Mouse (Mus musculus) gastrocnemius, adult 2 months (tissue): Measurements from ENCODE around the gene Tcf7. TPM values are rescaled to one million over a fixed set of nuclear protein-coding genes. Genes with fewer than 3 reads are reported as not detected.
A peak's percentile ranks its signal among the peaks of the same experiment; 100 is the strongest.

Experiments used
- DNase-seq: peaks from one replicate; pipeline ENCODE4 v3.0.0; 2022
- H3K27ac ChIP-seq: fragments of 200-600 bp; 2 replicates; pipeline ENCODE4 v1.8.1; 2022; ENCODE audit warnings: mild to moderate bottlenecking
- H3K4me3 ChIP-seq: fragments of 200-600 bp; 2 replicates; pipeline ENCODE4 v1.8.1; 2022; ENCODE audit warnings: mild to moderate bottlenecking, moderate library complexity
- CTCF ChIP-seq: fragments of 200-600 bp; IDR thresholded peaks from 2 replicates; pipeline ENCODE4 v1.8.1; 2022; ENCODE audit warnings: antibody characterized with exemption, mild to moderate bottlenecking, moderate library complexity
- intact Hi-C: fragments of 180-260 bp; cut with DNase I; formaldehyde crosslinking; loops from one replicate; pipeline ENCODE4 v1.15.1; 2025
- long read RNA-seq, 2 experiments: library from polyadenylated mRNA; stranded (forward); transcript quantifications; one replicate each; pipeline ENCODE4 v2.0.0; 2021
- total RNA-seq, 2 experiments: library from RNA; stranded (reverse); gene quantifications; 2 replicates each; pipeline ENCODE4 v1.2.3; 2021

Tcf7 gene
- under 1 TPM; 0.31 to 0.59 TPM for total RNA-seq
- long read RNA-seq, experiment 1, partial matches to known transcripts: 0 of 2 reads
- long read RNA-seq, experiment 1, other reads (novel, unspliced or antisense): 1 of 2 reads
- long read RNA-seq, experiment 2: 0 reads

DNA sequence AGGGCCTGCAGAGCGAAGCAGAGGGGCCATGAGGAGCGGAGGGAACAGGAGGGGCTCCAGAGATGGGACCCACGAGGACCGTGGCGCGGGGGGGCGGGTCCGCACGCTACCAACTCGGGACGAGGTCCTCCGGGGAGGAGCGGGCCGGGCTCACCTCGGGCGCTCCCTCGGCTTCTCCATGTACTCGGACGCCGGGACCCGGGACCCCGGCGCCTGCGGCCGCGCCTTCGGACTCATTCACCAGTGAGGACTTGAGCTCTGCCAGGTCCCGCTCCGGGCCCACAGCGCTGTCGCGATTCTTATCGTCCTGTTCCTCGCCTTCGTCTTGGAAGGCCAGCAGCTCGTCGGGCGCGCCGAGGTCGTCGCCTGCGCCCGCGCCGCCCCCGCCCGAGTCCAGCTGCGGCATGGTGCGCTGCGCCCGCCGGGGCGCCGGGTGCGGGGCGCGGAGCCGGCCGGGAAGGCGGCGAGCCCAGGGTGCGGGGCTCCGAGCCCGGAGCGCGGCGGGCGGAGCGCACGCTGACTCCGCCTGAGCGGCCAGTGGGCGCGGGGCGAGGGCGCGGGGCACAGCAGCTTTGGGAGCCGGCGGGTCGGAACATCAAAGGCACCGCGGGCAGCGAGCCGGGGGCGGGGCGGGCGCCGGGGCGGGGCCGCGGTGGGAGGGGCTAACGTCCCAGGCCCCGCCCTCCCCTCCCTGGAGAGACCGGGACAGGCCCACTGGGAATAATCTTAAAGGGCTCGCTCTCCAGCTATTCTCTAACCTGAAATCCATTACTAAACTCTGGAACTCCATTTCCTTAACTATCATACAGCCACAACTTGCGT is at the start of gene Tcf7:
Gene Tcf7 (minus strand): TSS at position 241 of the 822 bp plus-strand sequence.
- peak; percentile 75 for DNase-seq
- peak within 1 kb of the TSS; percentile 64 for H3K27ac ChIP-seq
- no peak for TF ChIP-seq CTCF
- intact Hi-C loops: no loop called here
- H3K4me3 ChIP-seq: peak within 1 kb of the TSS; percentile 82

DNA sequence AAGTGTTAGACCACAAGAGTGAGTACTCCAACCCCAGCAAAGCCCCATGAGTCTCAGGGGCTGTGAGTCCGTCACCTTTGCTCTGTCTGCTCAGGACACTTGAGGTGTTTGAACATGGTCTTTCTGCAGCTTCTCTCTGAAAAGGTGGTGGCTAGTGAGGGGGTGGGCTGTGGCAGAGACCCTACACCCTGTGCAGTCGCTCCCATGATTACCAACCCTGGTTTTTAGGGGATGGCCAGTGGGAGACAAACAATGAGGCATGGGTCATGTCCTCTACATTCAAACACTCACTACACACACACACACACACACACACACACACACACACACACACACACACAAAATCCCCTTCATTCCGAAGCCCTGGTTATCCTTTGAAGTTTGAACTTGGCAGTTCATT is 44.5 kb upstream of the Tcf7 start:
- intact Hi-C loops: no loop called here
- Histone ChIP-seq H3K4me3 (no peak overlapping the region), H3K27ac (no peak overlapping the region)
- no peak for DNase-seq
- TF ChIP-seq CTCF: no peak

DNA sequence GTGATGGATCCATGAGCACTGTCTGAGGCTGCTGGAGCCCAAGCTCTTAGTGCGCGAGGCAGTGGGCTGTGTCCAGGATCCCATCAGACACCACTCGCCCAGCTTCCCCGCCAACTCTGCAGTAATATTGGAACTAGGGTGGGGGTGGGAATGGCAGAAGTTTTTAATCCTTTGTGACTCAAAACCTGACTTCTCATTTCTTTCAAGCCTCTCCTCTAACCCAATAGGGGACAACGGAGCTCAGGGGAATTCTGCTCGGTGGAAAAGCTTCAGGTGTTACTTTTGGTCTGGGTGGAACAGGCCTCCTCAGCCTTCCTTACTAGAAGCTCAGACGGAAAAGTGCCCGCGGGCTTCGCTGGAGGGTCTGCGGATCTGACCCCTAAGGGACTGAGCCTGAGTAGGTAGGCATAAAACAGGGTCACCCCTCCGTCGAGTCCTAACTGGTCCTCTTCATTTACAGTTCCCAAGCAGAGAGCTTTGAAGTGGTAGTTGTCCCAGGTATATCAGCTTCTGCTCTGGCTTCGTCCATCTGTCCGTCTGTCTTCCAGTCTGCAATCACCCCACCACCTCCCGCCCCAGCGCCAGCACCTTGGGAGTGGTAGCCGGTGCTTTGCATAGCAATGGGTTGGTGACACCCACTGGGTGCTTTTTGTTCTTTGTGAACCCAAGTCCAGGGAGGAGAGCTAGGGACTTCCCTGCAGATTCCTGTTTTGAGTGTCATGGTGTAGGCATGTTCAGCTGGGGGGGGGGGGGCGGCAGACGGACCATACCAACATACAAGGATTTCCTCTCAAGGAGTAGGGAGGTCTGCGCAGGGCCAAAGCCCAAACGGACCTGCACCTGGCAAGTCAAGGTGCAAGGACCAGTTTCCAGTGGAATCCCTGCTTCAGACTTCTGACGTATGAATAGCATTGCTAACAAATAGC is 41.9 kb upstream of the Tcf7 start:
- intact Hi-C loops: no loop called here
- no peak for TF ChIP-seq CTCF
- Histone ChIP-seq H3K4me3 (no peak overlapping the region), H3K27ac (no peak overlapping the region)
- DNase-seq: no peak

DNA sequence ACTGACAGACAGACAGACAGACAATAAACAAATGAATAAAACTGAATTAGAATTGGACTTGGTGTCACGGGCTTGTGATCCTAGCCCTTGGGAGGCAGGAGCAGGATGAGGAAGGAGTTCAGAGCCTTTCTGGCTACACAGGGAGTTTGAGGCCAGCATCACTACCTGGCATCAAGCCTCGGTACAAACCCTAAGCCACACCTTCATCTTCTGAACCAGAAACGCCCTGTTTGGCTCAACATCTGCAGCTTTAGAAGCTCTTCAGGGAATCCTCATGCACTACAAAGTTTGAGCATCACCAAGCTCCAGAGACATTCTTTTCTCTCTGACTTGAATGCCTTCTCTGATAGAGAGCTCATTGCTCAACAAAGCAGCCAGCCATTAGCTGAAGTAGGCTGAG is 38.7 kb upstream of the Tcf7 start:
- Histone ChIP-seq H3K4me3 (no peak overlapping the region), H3K27ac (no peak overlapping the region)
- no peak for TF ChIP-seq CTCF
- no peak for DNase-seq
- intact Hi-C loops: no loop called here

DNA sequence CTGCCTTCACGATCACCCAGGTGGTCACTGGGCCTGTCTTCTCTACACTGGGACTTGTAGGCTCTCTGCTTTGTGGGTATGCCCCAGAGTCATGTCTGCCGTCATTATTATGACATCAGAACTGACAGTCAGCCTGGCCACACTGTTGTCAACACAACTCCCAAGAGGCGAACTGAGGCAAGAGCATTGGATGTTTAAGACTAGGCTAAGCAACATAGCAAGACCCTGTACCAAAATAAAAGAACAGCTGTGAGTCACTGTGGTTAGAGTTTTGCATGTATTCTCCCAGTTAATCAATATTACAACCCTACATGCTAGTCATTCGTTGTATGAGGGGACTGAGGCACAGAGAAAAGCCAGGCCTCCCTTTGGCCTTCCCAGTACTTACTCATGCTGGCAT is 37.7 kb upstream of the Tcf7 start:
- TF ChIP-seq CTCF: no peak
- H3K27ac ChIP-seq: no peak overlapping the region
- DNase-seq: no peak
- H3K4me3 ChIP-seq: no peak overlapping the region
- intact Hi-C loops: no loop called here

DNA sequence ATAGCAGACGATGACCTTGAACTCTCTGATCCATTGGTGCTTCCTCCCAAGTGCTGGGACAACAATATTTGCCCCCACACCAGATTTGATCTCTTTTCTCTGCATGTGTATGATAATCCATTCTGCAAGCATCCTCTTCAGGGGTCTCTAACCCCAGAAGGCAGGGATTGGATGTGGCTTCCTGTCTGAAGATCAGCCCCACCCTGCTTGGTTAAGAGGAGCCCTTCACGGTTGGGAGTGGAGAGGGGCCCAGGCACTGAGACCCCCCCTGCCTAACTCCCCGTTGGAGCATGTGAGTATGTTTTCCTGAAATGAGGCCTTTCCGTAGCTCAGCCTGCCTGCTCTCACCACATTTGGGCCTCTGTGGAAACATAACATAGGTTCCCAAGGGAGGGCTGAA is 36.9 kb upstream of the Tcf7 start:
- no peak for TF ChIP-seq CTCF
- no peak overlapping the region for H3K27ac ChIP-seq
- intact Hi-C loops: no loop called here

DNA sequence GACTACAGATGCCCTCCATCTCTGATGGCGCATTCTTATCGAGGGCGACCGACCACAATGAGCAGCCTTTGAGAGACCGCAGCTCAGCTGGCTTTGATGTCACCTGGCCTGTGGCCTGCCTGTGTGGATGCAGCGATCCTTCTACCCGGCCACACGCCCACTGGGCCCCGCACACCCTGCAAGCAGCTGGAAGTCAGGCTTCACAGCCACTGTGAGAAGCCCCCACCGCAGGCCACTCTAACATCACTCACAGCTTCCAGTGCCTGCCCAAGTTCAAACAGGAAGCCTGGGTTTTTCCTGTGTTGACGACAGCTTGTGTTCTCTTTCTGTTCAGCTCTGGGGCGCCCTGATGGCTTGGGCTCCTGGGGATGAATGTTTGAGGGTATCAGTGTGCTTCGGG is 35.6 kb upstream of the Tcf7 start:
- no peak for TF ChIP-seq CTCF
- intact Hi-C loops: no loop called here
- Histone ChIP-seq H3K27ac (no peak overlapping the region), H3K4me3 (no peak overlapping the region)
- no peak for DNase-seq

More for the DNA sequence above, 36.9 kb upstream of the Tcf7 start:
- no peak for DNase-seq
- no peak overlapping the region for H3K4me3 ChIP-seq

DNA sequence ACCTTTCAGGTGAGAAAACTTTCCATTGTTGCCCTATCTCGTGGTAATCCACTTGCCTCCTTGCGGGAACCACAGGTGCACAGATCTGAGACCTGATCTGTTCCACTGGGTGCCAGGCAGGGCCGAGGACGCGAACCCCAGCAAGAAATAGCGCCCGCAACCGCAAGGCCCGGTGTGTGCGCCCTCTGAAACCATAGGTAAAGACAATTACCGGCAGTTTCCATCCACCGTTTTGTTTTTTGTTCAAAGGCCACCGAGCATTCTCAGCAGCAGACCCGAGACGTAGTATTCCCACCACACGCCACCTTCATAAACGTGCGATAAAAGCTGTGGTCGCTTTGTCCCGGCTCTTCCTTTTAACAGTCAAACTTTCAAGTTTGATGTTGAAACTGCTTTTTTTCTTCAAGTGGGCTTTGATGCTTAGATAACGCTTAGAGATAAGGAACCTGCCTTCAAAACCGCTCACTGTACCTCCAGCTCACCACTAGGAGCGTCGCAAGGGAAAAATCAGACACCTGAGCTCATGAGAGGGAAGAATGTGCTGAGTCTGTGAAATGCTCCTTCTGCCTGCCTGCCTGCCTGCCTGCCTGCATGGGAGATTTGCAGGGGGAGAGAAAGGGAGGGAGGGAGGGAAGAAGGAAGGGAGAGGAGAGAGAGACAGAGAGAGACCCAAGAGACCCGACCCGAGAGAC is 31.4 kb upstream of the Tcf7 start:
- intact Hi-C loops: no loop called here
- peak; percentile 48 for TF ChIP-seq CTCF
- no peak overlapping the region for H3K27ac ChIP-seq
- no peak for DNase-seq
- H3K4me3 ChIP-seq: no peak overlapping the region

DNA sequence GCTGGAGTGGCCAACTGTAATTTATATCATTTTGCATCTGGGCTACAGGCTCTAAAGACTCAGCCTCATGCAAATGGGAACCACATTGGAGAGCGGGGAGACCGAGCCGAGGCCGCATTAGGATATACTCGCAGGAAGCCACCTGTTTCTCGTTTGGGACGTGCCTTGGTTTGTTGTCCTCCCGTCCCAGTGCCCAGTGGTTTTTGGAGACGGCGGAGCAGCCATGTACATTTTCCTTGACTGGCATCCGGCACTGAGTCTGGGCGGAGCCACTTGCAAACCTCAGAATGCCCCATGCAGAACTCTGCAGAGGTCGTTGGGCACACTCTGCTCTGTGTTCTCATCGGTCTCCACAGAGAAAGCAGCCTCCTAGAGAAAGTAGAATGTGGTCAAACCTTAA is 27.9 kb upstream of the Tcf7 start:
- intact Hi-C loops: no loop called here
- no peak overlapping the region for H3K27ac ChIP-seq
- TF ChIP-seq CTCF: no peak
- H3K4me3 ChIP-seq: no peak overlapping the region
- no peak for DNase-seq

DNA sequence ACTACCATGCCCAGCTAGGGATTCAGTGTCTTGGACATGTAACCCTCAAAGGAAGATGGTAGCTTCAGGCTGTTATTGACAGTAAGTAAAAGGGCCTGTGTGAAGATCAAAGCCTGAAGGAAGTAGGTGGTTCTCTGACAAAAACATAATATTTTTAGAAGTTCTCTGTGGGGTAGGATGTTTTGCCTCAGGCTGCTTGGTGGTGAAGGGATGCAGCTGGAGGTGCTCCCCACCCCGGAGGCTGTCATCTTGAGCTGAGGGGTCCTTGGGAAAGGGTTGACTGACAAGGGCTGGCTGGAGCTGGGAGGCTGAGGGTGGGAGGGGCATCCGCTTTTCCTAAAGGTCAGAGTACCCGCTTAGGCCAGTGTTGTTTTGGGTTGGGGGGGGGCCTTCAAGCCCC is 26.7 kb upstream of the Tcf7 start:
- TF ChIP-seq CTCF: no peak
- intact Hi-C loops: no loop called here
- Histone ChIP-seq H3K4me3 (no peak overlapping the region), H3K27ac (no peak overlapping the region)
- no peak for DNase-seq

DNA sequence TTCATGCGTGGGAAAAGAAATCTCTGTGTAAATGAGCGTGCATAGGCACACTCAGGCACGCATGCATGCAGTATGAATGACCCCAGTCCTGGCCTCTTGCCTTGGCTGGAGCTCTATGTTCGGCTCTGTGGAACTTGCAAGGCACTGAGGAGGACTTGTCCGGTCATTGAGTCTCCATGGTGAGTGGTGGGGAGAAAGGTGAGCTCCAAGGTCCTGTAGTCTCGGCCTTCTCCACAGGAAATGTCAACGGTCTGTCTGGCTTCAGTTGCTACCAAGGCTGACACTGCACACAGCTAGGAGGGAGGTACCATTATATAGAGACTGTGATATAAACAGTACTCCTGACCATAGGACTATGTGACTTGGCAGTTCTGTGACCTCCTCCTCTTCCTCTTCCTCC is 23.6 kb upstream of the Tcf7 start:
- Histone ChIP-seq H3K4me3 (no peak overlapping the region), H3K27ac (no peak overlapping the region)
- no peak for DNase-seq
- no peak for TF ChIP-seq CTCF
- intact Hi-C loops: no loop called here

DNA sequence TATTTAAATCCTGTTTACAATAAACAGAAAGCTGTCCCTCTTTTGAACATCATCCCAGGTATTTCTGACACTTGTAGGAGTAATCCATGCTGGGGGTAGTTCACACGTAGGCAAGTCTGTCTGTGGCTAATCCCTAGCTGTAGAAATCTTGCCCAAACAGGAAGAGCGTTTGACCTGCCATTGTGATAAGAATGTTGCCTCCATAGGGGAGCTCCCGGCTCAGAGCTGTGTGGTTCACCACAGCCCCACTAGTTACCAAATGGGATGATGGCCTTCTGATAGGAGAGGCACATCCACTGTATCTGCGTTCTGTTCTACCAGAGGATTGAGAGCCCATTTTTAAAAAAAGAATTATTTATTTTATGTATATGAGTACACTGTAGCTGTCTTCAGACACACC is 22.5 kb upstream of the Tcf7 start:
- no peak for DNase-seq
- TF ChIP-seq CTCF: no peak
- no peak overlapping the region for H3K27ac ChIP-seq
- intact Hi-C loops: no loop called here
- H3K4me3 ChIP-seq: no peak overlapping the region
